Mouse (Mus musculus) gastrocnemius, postnatal 14 days (tissue): ENCODE data around the gene Aplnr. TPM values are rescaled to one million over a fixed set of nuclear protein-coding genes. Genes with fewer than 3 reads are reported as not detected.

ENCODE experiments used
- DNase-seq: peaks from one replicate; pipeline ENCODE4 v3.0.0; 2021; ENCODE audit warnings: mixed read lengths
- intact Hi-C: fragments of 180-260 bp; cut with DNase I; formaldehyde crosslinking; loops from one replicate; pipeline ENCODE4 v1.15.1; 2025; ENCODE audit warnings: low total_unique reads
- long read RNA-seq, 2 experiments: library from polyadenylated mRNA; stranded (forward); transcript quantifications; one replicate each; pipeline ENCODE4 v2.0.0; 2021
- total RNA-seq, 2 experiments: library from RNA; stranded (reverse); gene quantifications; 2 replicates each; pipeline ENCODE4 v1.2.3; 2021

Aplnr gene
- 10 to 100 TPM; 61.0 to 74.0 TPM for total RNA-seq
- long read RNA-seq, experiment 1, transcript Aplnr-201 (1 exons, 3,699 nt) = major isoform, 61 of 61 reads
- long read RNA-seq, experiment 1, partial matches to known transcripts = 0 of 61 reads
- long read RNA-seq, experiment 1, other reads (novel, unspliced or antisense) = 0 of 61 reads
- long read RNA-seq, experiment 2, transcript Aplnr-201 (1 exons, 3,699 nt) = major isoform, 84 of 84 reads
- long read RNA-seq, experiment 2, partial matches to known transcripts = 0 of 84 reads
- long read RNA-seq, experiment 2, other reads (novel, unspliced or antisense) = 0 of 84 reads

- intact Hi-C loops = no loop called here
These were observed at the start of gene Aplnr for GRCm38 (mm10) chr2:85136089-85136488. Gene Aplnr (plus strand): TSS chr2:85136225.

GRCm38 (mm10) chr2:85088716-85089646, 47.0 kb upstream of the Aplnr start:
- intact Hi-C loops = no loop called here
- peak; percentile 19 for DNase-seq

More at GRCm38 (mm10) chr2:85136089-85136488, at the start of gene Aplnr:
- DNase-seq = no peak

GRCm38 (mm10) chr2:85091325-85091724, 44.7 kb upstream of the Aplnr start:
- intact Hi-C loops = no loop called here
- DNase-seq = no peak

GRCm38 (mm10) chr2:85093376-85093775, 42.6 kb upstream of the Aplnr start:
- no peak for DNase-seq
- intact Hi-C loops = no loop called here

GRCm38 (mm10) chr2:85095906-85096305, 40.1 kb upstream of the Aplnr start:
- intact Hi-C loops = no loop called here
- DNase-seq = no peak

- no peak for DNase-seq
- intact Hi-C loops = no loop called here
These were observed 38.0 kb upstream of the Aplnr start for GRCm38 (mm10) chr2:85098014-85098413.

GRCm38 (mm10) chr2:85098824-85099511, 37.1 kb upstream of the Aplnr start:
- intact Hi-C loops = no loop called here
- peak; percentile 64 for DNase-seq

- DNase-seq = no peak
- intact Hi-C loops = no loop called here
These were observed 32.8 kb upstream of the Aplnr start for GRCm38 (mm10) chr2:85103201-85103600.

- intact Hi-C loops = no loop called here
- DNase-seq = no peak
These were observed 30.5 kb upstream of the Aplnr start for GRCm38 (mm10) chr2:85105426-85106013.

- intact Hi-C loops = no loop called here
- DNase-seq = no peak
These were observed 29.8 kb upstream of the Aplnr start for GRCm38 (mm10) chr2:85106068-85106790.

GRCm38 (mm10) chr2:85106941-85107340, 29.1 kb upstream of the Aplnr start:
- intact Hi-C loops = no loop called here
- DNase-seq = no peak

GRCm38 (mm10) chr2:85110288-85110875, 25.6 kb upstream of the Aplnr start:
- intact Hi-C loops = no loop called here

GRCm38 (mm10) chr2:85123187-85123868, 12.7 kb upstream of the Aplnr start:
- no peak for DNase-seq
- intact Hi-C loops = loop anchor here (2.0 kb wide), 2 partner anchors 121 to 437 kb away; no protein-coding TSS in a partner anchor

More at GRCm38 (mm10) chr2:85110288-85110875, 25.6 kb upstream of the Aplnr start:
- DNase-seq = no peak

- intact Hi-C loops = loop anchor here (2.0 kb wide), 2 partner anchors 121 to 437 kb away; no protein-coding TSS in a partner anchor
- peak; percentile 69 for DNase-seq
These were observed 12.0 kb upstream of the Aplnr start for GRCm38 (mm10) chr2:85123869-85124535.

- intact Hi-C loops = no loop called here
- no peak for DNase-seq
These were observed 6.5 kb upstream of the Aplnr start for GRCm38 (mm10) chr2:85129496-85129971.

- intact Hi-C loops = no loop called here
- DNase-seq = no peak
These were observed 4.8 kb upstream of the Aplnr start for GRCm38 (mm10) chr2:85131226-85131625.

GRCm38 (mm10) chr2:85131724-85132123, 4.3 kb upstream of the Aplnr start:
- no peak for DNase-seq
- intact Hi-C loops = no loop called here
